In the genomic region with DNA sequence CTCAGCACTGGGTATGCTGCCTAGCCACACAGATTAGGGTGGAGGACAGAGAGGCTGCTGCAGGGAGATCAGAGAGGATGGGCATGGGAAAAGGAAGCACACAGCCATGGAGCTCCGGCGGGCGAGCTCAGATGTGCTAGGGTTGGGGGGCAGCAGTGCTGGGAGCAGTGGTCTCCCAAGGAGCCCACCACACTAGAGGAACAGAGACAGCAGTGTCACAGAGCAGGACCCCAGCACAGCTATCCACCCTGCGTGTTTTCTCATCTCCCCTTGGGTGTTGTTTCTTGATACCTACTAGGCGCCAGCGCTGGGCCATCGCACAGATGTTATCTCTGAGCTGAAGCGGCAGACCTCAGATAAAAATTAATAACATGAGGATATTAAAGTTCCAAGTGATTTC, we compare ENCODE assay signal across 14 mouse cellular contexts.
"Had no signal": no experiment of that assay in that cellular context is flagged by ENCODE, and none has a peak within 500 bp of the region (broad histone marks: within the 10 kb centered on the region; RNA-seq: fewer than 3 reads in every experiment).

No protein-coding gene starts in this region.

- H3K27me3 ChIP-seq: neural tube, embryonic 12.5 days; stomach, embryonic 15.5 days had no signal

- H3K9ac ChIP-seq: liver, embryonic 14.5 days; lung, embryonic 14.5 days; neural tube, embryonic 12.5 days; stomach, embryonic 15.5 days had no signal

- DNase-seq: lung, adult 18-20 months; lung, embryonic 14.5 days; lung, postnatal 10 days; lung, postnatal 4 days; midbrain, embryonic 14.5 days; right cerebral cortex, postnatal 14 days; thymus, adult 2 months; thymus, postnatal 25 days; thymus, postnatal 4 days had no signal

- H3K36me3 ChIP-seq: neural tube, embryonic 12.5 days; stomach, embryonic 15.5 days had no signal

- H3K4me1 ChIP-seq: midbrain, embryonic 10.5 days had no signal

- H3K9me3 ChIP-seq: midbrain, embryonic 10.5 days; neural tube, embryonic 12.5 days; stomach, embryonic 15.5 days had no signal

- H3K4me2 ChIP-seq: lung, embryonic 14.5 days; neural tube, embryonic 12.5 days; stomach, embryonic 15.5 days had no signal

- H3K4me3 ChIP-seq: midbrain, embryonic 10.5 days; neural tube, embryonic 12.5 days; stomach, embryonic 15.5 days had no signal

- H3K27ac ChIP-seq: liver, embryonic 14.5 days; midbrain, embryonic 10.5 days; neural tube, embryonic 12.5 days; stomach, embryonic 15.5 days; stomach, postnatal 0 days had no signal
